Mouse (Mus musculus) T-helper 17 cell (primary cell): Measurements from ENCODE around the gene Gm20547.

Experiments used
- in situ Hi-C, 2 experiments: fragments of 300-600 bp; cut with MboI, MseI; formaldehyde crosslinking; loops; 1 replicate in 1 of 2; 2 replicates in 1 of 2; pipeline ENCODE4 v1.15.1; 2025; ENCODE audit warnings: high pct_unique_total_duplicates in 2 of 2

Gm20547 gene

DNA sequence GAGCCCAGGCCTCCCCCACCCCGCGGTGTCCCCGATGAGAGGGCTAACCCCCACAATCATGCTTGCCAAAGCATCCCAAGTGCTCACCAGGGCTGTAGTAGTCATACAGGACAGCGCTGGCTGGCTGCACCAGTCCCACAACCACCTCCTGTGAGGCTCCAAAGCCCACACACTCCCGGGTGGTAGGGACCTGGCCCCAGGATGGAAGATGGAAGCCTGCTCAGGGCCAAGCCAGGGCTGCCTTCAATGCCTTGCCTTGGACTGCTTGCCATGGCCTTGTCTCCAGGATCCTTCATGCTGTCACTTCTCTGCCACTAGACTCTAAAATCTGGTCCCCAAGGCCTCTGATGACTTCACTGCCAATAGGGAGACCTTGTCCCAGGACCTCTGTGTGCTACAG is 71.4 kb downstream of the Gm20547 start:
- in situ Hi-C loops, result loop anchor here in 1 of 2 experiments (5.0 kb wide), 1 partner anchor 78 kb away; no protein-coding TSS in a partner anchor

- in situ Hi-C loops, result no loop called here
Measured at GRCm38 (mm10) chr17:34808599-34809205, 73.1 kb downstream of the Gm20547 start.

GRCm38 (mm10) chr17:34807176-34807575 is 74.7 kb downstream of the Gm20547 start:
- in situ Hi-C loops, result no loop called here
